Mouse (Mus musculus): Measurements from ENCODE around the gene Wdr43. TPM values are rescaled to one million over a fixed set of nuclear protein-coding genes. Genes with fewer than 3 reads are reported as not detected.

Wdr43 gene
- total RNA-seq (2012; rRNA removed) (243 and 249 TPM in 2 replicates), polyA plus RNA-seq (2012; ENCODE audit: insufficient read depth in 1 of 2, insufficient read length in 2 of 2, low read depth in 1 of 2, low replicate concordance in 2 of 2, missing spikeins in 1 of 2) (100 to 1,000 TPM; 175 to 393 TPM)

GRCm38 (mm10) chr17:71615638-71616318 is at the start of gene Wdr43:
TSS of gene Wdr43 (plus strand) at chr17:71615895.
- peak; percentile 99 for DNase-seq (ENCODE audit: low read depth, low spot score)
- Histone ChIP-seq H3K27me3 (ENCODE audit: control insufficient read depth in 1 of 2, insufficient read depth in 2 of 2, low read length in 2 of 2) (no peaks in the 10 kb centered on the region), H3K9ac (ENCODE audit: control insufficient read depth, low read depth, low read length, poor library complexity, severe bottlenecking) (peak within 1 kb of the TSS; percentile 95), H3K36me3 (ENCODE audit: control insufficient read depth in 1 of 2, insufficient read depth in 2 of 2, low read length in 2 of 2) (peaks cover 13 to 24% of the 10 kb centered on the region in 2 experiments), H3K9me3 (replicated peaks; ENCODE audit: insufficient read depth, low read length) (no peaks in the 10 kb centered on the region), H3K4me3 (ENCODE audit: control insufficient read depth in 1 of 2, insufficient read depth in 1 of 2, low read depth in 2 of 2, low read length in 2 of 2) (peak within 1 kb of the TSS; percentile 84 to 90), H3K4me1 (ENCODE audit: control insufficient read depth in 1 of 2, insufficient read depth in 2 of 2, low read length in 2 of 2) (peaks cover 9 to 12% of the 10 kb centered on the region in 2 experiments; a peak in 3 of 4 replicates), H3K27ac (ENCODE audit: control insufficient read depth, low read depth, low read length) (peak within 1 kb of the TSS; percentile 78), H3K79me2 (ENCODE audit: control insufficient read depth, insufficient read depth, low read length, poor library complexity) (peaks cover 47% of the 10 kb centered on the region)
- TF ChIP-seq HCFC1 (IDR thresholded peaks at IDR 0.05; ENCODE audit: low read depth, low read length): peak; percentile 92
- TF ChIP-seq GATA1 (IDR thresholded peaks at IDR 0.05; ENCODE audit: low read depth, low read length): peak; percentile 56
- TF ChIP-seq POLR2A (IDR thresholded peaks at IDR 0.05; ENCODE audit: control insufficient read depth in 1 of 2, insufficient read depth in 1 of 2, low read depth in 1 of 2, low read length in 2 of 2, poor library complexity in 1 of 2): peak; percentile 88
- peak; percentile 51; the same call in 1 of the 2 replicates for TF ChIP-seq ETS1 (IDR thresholded peaks at IDR 0.05; ENCODE audit: low read depth, low read length)
- TF ChIP-seq ZNF384 (IDR thresholded peaks at IDR 0.05; ENCODE audit: low read depth, low read length): no peak; the same call in 1 of the 2 replicates
- peak; percentile 92 for TF ChIP-seq USF1 (IDR thresholded peaks at IDR 0.05; ENCODE audit: low read depth, low read length)
- no peak for TF ChIP-seq BHLHE40 (IDR thresholded peaks at IDR 0.05; ENCODE audit: borderline replicate concordance, low read depth, low read length)
- TF ChIP-seq MAX (IDR thresholded peaks at IDR 0.05; ENCODE audit: low read length): peak; percentile 98
- peak; percentile 99 for TF ChIP-seq MYC (IDR thresholded peaks at IDR 0.05; ENCODE audit: low read depth, low read length)
- peak; percentile 97 for TF ChIP-seq SIN3A (IDR thresholded peaks at IDR 0.05; ENCODE audit: low read length)
- TF ChIP-seq TBP (IDR thresholded peaks at IDR 0.05; ENCODE audit: low read depth, low read length): peak; percentile 54; the same call in 1 of the 2 replicates
- 0 out of 2 replicates have a peak, but pooled peaks have one; percentile 29 for TF ChIP-seq ZMIZ1 (IDR thresholded peaks at IDR 0.05; ENCODE audit: low read depth, low read length)
- TF ChIP-seq MAZ (IDR thresholded peaks at IDR 0.05; ENCODE audit: low read depth, low read length): peak; percentile 82; the same call in 1 of the 2 replicates
- TF ChIP-seq NELFE (IDR thresholded peaks at IDR 0.05; ENCODE audit: low read depth, low read length): peak; percentile 92
- no peak for TF ChIP-seq CTCF (IDR thresholded peaks at IDR 0.05 in 2 of 3, conservative IDR thresholded peaks at IDR 0.05 in 1 of 3; ENCODE audit: control insufficient read depth in 1 of 3, insufficient read depth in 1 of 3, low read depth in 2 of 3, low read length in 3 of 3, poor library complexity in 1 of 3, severe bottlenecking in 1 of 3)
- peak; percentile 73; the same call in 1 of the 2 replicates for TF ChIP-seq POLR2AphosphoS2 (IDR thresholded peaks at IDR 0.05; ENCODE audit: low read length)
- TF ChIP-seq ZC3H11A (IDR thresholded peaks at IDR 0.05; ENCODE audit: low read depth, low read length): no peak
- no peak for TF ChIP-seq ZKSCAN1 (IDR thresholded peaks at IDR 0.05; ENCODE audit: low read depth, low read length)
- TF ChIP-seq RCOR1 (IDR thresholded peaks at IDR 0.05; ENCODE audit: low read depth, low read length): no peak
- TF ChIP-seq KAT2A (conservative IDR thresholded peaks at IDR 0.05; ENCODE audit: low read depth, low read length): peak; percentile 64; the same call in 1 of the 2 replicates
- peak; percentile 99 for TF ChIP-seq MXI1 (IDR thresholded peaks at IDR 0.05; ENCODE audit: low read depth, low read length)
- TF ChIP-seq TCF12 (IDR thresholded peaks at IDR 0.05; ENCODE audit: low read depth, low read length): peak; percentile 73
- TF ChIP-seq ELF1 (IDR thresholded peaks at IDR 0.05; ENCODE audit: low read depth, low read length): peak; percentile 91
- TF ChIP-seq E2F4 (IDR thresholded peaks at IDR 0.05; ENCODE audit: borderline replicate concordance, low read depth, low read length): no peak
- TF ChIP-seq NRF1 (IDR thresholded peaks at IDR 0.05; ENCODE audit: insufficient read depth, low read depth, low read length, poor library complexity, severe bottlenecking): peak; percentile 96
- no peak for TF ChIP-seq JUND (IDR thresholded peaks at IDR 0.05; ENCODE audit: low read depth, low read length)
- no peak for TF ChIP-seq GABPA (IDR thresholded peaks at IDR 0.05; ENCODE audit: low read depth, low read length)
